Mouse (Mus musculus) leukemia stem cell, adult 10-12 weeks (primary cell): Measurements from ENCODE around the gene Hnrnpk. TPM values are rescaled to one million over a fixed set of nuclear protein-coding genes. Genes with fewer than 3 reads are reported as not detected.

Source experiments
- polyA plus RNA-seq: library from polyadenylated mRNA; stranded (reverse); fragments of >175 nt; gene quantifications from 2 replicates; pipeline ENCODE4 v1.2.3, GENCODE M21; 2012; ENCODE audit warnings: low replicate concordance

Hnrnpk gene
- polyA plus RNA-seq, result 356 and 390 TPM in 2 replicates

DNA sequence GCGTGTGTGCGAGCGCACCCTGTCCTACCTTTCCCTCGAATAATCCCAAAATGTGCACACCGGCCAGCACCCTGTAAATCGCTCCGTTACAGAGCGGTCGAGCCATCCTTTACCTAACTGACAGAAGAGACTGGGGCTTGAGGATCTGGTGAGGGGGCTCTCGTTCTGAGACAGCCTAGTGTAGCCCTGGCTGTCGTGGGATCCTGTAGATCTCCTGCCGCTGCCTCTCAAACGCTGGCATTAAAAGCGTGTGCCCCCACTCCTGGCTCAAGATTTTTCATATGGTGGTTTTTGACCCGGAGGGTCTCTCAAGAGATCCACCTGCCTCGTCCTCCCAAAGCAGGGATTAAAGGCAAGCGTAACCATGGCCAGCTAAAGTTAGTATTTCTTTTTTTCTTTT lies at the start of gene Hnrnpk:
TSS of gene Hnrnpk (minus strand) at position 101 of the 400 bp plus-strand sequence.

DNA sequence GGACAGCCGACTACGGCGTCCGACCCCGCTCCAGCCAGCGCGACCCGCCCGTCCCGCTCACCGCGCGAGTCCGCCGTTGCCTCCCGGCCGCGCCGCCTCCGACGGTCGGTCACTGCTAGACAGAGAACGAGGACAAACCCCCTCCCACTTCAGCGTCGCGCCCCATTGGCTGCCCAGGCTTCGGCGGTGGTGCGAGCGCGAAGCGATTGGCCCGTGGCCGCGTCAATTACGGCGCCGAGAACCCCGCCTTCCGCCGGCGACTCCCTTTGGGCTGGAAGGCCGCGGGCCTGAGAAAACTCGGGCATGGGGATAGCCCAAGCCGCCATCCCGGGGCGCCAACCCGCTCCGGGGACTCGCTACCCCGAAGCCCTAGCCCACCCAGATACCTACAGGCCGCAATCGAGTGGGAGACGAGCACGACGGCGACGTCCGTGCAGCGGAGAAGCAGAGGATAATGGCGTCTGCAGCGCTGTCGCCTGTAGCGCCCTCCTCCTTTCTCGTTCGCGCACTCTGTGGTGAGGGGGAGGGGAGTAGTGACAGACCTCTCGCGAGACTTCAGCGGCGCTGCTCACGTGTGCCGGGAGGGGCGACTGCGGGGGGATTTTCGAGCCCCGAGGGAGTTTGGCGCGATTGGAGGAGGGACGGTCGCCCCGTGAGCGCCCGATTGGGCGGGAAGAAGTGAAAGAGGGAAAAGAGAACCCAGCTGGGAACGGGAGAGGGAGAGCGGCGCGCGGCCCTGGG lies 970 bp downstream of the Hnrnpk start, which contains the start of gene Rmi1:
TSS of gene Rmi1 (plus strand) at position 246 of the 741 bp plus-strand sequence.

DNA sequence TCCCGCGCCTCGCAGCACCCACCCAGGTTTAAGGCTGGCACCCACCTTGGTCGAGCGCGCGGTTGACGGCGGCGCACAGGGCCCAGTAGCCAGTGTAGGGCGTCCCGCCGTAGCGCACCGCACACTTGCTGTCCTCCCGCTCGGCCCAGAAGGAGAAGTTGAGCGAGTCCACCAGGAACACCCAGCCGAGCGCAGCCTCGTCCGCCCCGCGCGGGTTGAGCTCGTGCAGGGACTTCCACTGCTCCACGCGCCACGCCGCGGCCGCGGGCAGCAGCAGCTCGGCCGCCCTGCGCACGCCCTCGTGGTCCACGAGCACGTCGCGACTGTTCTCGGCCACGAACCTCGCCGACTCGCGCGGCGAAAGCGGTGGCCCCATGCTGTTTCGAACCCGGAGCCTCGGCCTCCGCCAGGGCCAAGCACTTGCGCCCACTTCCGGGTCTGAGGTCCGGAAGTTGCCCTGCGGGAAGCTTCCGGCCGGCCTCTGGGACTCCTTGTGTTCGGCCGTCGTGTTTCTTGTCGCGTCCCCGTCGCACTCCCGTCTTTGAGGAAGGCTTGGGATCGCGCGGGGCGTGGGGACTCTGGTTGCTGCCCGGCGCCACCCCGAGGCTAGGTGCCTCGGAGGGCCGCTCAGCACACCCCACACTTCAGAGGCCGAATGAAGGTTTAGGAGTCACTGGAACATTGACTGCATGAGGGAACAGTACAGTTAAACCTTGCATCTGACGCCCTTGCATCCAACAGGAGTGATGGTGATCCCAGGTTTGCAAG lies 18.2 kb downstream of the Hnrnpk start, which contains the start of gene 2210016F16Rik:
TSS of gene 2210016F16Rik (minus strand) at position 447 of the 768 bp plus-strand sequence.

DNA sequence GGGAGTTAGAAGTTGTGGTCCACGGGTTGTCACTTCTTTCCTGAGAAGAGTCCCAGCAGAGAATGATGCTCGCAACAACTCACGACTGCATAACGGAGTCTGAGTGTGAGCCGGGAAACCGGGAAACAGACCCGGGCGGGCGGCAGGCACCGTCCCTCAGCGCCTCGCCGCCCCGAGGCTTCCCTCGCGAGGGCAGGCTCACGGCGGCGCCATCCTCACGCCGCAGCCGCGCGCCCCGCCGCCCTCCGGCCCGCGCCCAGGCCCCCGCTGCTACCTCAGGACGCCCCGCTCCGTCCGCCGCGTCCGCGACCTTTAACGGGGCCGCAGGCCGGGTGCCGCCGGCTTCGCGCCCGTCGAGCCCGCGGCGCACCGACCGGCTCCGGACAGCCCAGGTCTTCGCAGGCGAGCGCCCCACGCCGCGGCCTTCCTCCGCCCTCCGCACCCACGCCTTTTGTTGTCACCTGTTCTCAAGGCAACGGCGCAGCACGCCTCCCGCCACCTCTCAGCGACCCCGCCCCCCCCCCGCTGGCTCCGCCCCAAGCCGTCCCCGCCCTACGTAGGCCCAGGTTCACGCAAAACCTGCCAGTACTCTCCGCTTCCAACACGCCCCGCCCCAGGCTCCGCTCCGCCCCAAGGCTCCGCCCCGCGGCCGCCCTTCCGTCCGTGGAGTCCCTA lies 44.4 kb downstream of the Hnrnpk start, which contains the start of gene Kif27:
TSS of gene Kif27 (minus strand) at position 494 of the 675 bp plus-strand sequence.

Other genes with a start within 250 kb of the Hnrnpk start
- gene Idnk, start 245.7 kb downstream of the Hnrnpk start, polyA plus RNA-seq, result 5.4 and 8.9 TPM in 2 replicates
- gene Ubqln1, start 187.7 kb downstream of the Hnrnpk start, polyA plus RNA-seq, result 58.9 and 77.5 TPM in 2 replicates
- 0.82 and 1.1 TPM in 2 replicates for gene Gkap1, start 127.6 kb downstream of the Hnrnpk start, polyA plus RNA-seq
- gene Kif27, start 44.2 kb downstream of the Hnrnpk start, polyA plus RNA-seq, result 0.08 TPM in 1 of 2 replicates, not detected in the other
- gene 2210016F16Rik, start 18.1 kb downstream of the Hnrnpk start, polyA plus RNA-seq, result 33.9 and 40.1 TPM in 2 replicates
- gene Rmi1, start 1.1 kb downstream of the Hnrnpk start, polyA plus RNA-seq, result 37.4 TPM in 2 replicates
- not detected in 2 replicates for gene Slc28a3, start 207.5 kb upstream of the Hnrnpk start, polyA plus RNA-seq